Mouse (Mus musculus): ENCODE results near the gene Foxn1. TPM values are rescaled to one million over a fixed set of nuclear protein-coding genes. Genes with fewer than 3 reads are reported as not detected.
A peak's percentile ranks its signal among the peaks of the same experiment; 100 is the strongest.

Gene Foxn1
- polyA plus RNA-seq, 3 experiments from 2014 or later: not detected

DNA sequence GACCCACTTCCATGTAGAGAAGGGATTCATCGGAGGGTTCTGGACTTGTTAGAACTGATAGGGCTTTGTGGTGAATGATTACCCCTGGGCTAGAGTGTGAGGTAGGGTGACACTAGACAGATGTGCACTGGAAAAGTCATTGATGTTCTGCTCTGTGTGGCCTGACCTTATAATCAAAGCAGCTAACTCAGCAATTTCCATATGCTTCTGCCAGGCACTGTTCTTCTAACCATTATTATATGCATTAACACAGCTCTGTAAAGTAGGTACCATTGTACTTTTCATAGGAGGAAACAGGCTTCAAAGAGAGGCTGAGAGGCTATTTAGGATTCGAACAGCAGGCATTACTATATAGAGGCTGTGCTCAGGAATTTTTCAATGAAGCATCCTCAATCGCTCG, 59.1 kb downstream of the Foxn1 start:
- no peak for ATAC-seq

DNA sequence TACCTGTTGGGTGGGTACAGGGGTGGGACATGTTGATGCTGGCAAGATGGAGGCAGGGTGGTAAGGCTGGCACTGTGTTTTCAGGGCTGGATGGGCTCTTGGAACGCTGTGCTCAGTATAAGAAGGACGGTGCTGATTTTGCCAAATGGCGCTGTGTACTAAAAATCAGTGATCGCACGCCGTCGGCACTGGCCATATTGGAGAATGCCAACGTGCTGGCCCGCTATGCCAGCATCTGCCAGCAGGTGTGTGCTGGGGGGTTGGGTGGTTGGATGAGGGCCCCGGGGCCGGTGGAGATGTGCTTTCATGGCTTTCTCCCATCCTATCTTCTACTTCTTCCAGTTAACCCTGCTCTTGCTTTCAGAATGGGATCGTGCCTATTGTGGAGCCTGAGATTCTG, 61.4 kb downstream of the Foxn1 start:
- no peak for ATAC-seq

DNA sequence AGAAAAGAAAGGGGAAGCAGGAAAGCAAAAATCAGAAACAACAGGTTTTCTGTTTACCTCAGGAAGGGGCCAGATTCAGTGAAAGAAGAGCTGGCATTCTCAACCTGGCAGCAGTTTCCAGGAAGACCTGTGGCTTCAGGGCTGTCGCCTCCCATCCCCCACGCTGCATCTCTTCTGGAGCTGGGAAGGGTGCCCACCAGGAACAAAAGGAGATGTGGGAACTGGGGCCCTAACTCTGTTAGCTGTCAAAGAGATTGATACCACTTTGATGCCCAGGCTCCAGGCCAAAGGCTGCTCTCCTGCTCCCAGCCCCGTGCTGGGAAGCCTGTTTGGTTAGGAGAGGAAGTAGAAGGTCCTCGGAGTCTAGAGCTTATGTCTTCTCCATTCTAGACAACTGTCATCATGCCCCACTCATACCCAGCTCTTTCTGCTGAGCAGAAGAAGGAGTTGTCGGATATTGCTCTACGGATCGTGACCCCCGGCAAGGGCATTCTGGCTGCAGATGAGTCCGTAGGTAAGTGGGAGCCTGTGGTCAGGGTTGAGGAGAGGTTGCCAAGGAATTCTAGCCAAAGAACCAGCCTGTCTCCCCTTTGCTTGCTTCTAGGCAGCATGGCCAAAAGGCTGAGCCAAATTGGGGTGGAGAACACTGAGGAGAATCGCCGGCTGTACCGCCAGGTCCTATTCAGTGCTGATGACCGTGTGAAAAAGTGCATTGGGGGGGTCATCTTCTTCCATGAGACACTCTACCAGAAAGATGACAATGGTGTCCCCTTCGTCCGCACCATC, 62.2 kb downstream of the Foxn1 start:
- no peak for ATAC-seq

DNA sequence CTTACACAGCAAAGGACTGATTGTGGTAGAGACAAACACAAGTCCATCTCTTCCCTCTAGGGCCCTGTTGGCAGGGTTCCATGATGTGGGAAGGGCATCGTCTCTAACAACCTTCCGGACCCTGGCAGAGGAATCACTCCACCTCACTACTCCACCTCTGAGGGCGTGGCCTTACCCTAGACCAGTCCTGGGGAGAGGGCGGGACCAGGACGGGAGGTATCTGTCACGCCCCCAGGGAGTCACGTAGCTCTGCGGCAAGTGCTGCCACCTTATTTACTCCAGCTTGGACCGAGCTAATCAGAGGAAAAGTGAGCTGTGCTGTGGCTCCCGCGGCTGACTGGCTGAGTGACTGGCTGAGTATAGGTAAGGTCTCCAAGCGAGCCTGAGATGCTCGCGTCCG, 63.5 kb downstream of the Foxn1 start, which contains the start of gene Aldoc:
Aldoc (plus strand) TSS at position 109 of the 400 bp plus-strand sequence.
- peak; percentile 94 for ATAC-seq

DNA sequence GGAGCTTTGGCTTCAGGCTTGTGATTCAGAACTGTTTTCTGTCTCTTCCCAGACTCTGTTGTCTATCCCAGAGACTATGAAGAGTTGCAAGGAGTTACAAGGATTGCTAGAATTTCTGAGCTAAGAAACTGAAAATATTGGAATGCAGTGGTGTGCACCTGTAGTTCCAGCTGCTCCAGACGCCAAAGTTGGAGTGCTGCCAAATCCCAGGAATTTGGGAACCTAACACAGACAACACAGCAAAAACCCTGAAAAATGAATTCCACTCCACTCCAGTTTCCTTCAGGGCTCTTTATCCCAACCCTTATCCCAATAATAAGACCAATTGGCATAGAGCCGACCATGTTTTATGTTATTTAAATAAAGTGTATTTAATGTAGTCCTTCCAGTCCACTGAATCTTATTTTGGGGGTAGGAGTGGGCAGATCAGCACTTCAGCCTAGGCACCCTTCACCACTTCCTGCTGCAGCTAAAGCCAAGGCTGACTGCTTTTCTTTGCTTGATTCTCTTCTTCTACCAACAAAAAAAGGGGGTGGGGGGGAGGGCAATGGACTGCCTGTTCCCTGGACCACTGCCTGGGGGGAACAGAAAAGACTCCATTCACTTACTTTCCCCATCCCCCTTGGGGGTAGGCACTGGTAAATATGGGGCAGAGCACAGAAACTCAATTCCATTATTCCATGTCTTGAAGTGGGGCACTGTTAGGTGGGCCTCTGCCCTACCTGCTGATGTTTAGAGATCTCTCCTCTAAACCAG, 64.1 kb downstream of the Foxn1 start:
- ATAC-seq: peak; percentile 12

DNA sequence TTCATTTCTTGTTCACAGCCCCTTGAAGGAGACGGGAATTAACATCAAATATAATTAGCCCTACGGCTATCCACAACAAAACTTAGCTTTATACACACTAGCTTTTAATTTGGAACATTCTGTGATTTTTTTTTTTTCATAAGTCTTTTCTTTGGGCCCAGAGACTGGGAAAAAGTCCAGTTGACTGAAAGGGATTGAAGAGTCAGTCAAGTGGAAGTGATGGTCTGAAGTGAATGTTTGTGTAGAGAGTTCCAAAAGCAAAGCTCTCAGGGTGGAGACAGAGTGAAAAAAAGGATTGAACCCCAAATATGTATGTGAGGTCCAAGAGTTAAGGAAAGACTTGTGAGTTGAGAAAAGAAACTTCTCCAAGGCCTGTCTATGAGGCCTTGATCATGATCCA, 67.9 kb downstream of the Foxn1 start:
- ATAC-seq: no peak

DNA sequence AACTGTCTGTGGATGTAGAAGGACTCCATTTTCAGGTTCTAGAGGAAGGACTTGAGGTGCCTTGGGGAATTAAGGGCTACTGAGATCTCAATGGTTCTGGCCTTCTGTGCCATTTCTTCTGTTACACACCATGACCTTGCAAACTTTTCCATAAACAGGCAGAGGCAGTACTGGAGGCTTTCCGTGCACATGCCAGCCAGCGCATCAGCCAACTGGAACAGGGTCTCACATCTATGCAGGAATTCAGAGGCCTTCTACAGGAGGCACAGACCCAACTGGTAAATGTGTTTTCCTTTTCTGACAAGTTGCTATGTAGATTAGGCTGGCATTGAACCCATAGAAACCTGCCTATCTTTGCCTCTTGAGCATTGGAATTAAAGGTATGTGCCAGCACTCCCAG, 72.7 kb downstream of the Foxn1 start:
- ATAC-seq: no peak

DNA sequence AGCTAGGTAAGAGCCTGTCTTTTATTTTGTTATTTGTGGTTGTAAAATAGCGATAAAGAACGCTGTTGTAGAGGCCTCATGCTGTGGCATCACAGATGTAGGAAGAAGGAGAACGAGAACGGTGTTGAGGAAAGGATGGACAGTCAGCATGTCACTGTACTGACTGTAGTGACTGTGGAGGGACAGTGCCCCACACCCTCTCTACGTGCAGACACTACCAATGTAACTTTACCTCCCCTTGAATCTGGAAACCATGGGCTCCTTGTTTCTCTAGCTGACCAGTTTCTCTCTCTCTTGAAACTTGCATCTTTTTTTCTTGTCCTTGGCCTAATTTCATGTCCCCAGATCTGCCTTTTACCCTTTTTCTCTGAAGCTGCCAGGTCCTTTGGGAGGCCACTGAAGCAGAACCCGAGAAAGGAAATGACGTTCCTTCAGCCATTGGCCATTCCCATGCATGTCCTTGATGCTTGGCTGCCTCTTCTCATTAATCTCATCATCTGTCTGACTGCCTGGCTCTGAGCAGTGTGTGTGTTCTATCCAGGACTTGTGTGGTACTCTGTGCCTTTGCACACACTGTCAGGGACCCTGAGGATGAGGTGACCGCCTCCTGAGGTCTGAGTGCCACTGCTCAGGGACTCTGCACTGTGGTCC, 75.4 kb downstream of the Foxn1 start:
- ATAC-seq: no peak

Other genes with a start within 250 kb of the Foxn1 start
- gene Traf4, start 221.0 kb downstream of the Foxn1 start, polyA plus RNA-seq (2017; shearing (Covaris generic)): 1 to 10 TPM; 3.5 to 6.8 (median 3.6) TPM
- 10 to 100 TPM in 2 of 3 experiments, 1 to 10 TPM in 1; 9.1 to 13.2 (median 11.3) TPM for gene Nek8, start 209.9 kb downstream of the Foxn1 start, polyA plus RNA-seq (2017; shearing (Covaris generic))
- 1 to 10 TPM; 2.7 to 3.6 (median 3.2) TPM for gene Tlcd1, start 209.8 kb downstream of the Foxn1 start, polyA plus RNA-seq (2017; shearing (Covaris generic))
- 1,000 to 10,000 TPM; 2,768 to 4,435 (median 3,801) TPM for gene Rpl23a, start 203.0 kb downstream of the Foxn1 start, polyA plus RNA-seq (2017; shearing (Covaris generic))
- 1 to 10 TPM in 1 of 3 experiments, not detected in 2; 1.4 TPM for gene Rab34, start 198.1 kb downstream of the Foxn1 start, polyA plus RNA-seq (2017; shearing (Covaris generic))
- gene Proca1, start 193.2 kb downstream of the Foxn1 start, polyA plus RNA-seq (2017; shearing (Covaris generic)): 1 to 10 TPM; 1.9 to 5.4 (median 3.5) TPM
- 100 to 1,000 TPM; 103 to 118 (median 104) TPM for gene Sdf2, start 140.8 kb downstream of the Foxn1 start, polyA plus RNA-seq (2017; shearing (Covaris generic))
- gene Supt6, start 140.6 kb downstream of the Foxn1 start, polyA plus RNA-seq (2017; shearing (Covaris generic)): 10 to 100 TPM; 16.6 to 18.7 (median 16.9) TPM
- 10 to 100 TPM; 26.4 to 41.9 (median 27.3) TPM for gene 2610507B11Rik, start 124.8 kb downstream of the Foxn1 start, polyA plus RNA-seq (2017; shearing (Covaris generic))
- gene BC030499, start 95.7 kb downstream of the Foxn1 start, polyA plus RNA-seq (2017; shearing (Covaris generic)): under 1 TPM; 0.44 to 0.79 (median 0.48) TPM
- gene Spag5, start 85.0 kb downstream of the Foxn1 start, polyA plus RNA-seq (2017; shearing (Covaris generic)): 10 to 100 TPM in 1 of 3 experiments, 1 to 10 TPM in 2; 2.2 to 22.1 (median 3.4) TPM
- gene Aldoc, start 63.6 kb downstream of the Foxn1 start, polyA plus RNA-seq (2017; shearing (Covaris generic)): 1 to 10 TPM; 4.0 to 9.6 (median 7.6) TPM
- gene Pigs, start 58.1 kb downstream of the Foxn1 start, polyA plus RNA-seq (2017; shearing (Covaris generic)): 10 to 100 TPM; 55.1 to 70.1 (median 57.5) TPM
- gene Unc119, start 43.1 kb downstream of the Foxn1 start, polyA plus RNA-seq (2017; shearing (Covaris generic)): 10 to 100 TPM; 11.3 to 29.0 (median 11.9) TPM
- gene Slc13a2, start 35.7 kb upstream of the Foxn1 start, polyA plus RNA-seq (2017; shearing (Covaris generic)): not detected
- gene Slc46a1, start 79.1 kb upstream of the Foxn1 start, polyA plus RNA-seq (2017; shearing (Covaris generic)): 1 to 10 TPM in 2 of 3 experiments, under 1 TPM in 1; 0.36 to 4.3 (median 3.7) TPM
- gene Sarm1, start 111.2 kb upstream of the Foxn1 start, polyA plus RNA-seq (2017; shearing (Covaris generic)): 1 to 10 TPM in 1 of 3 experiments, under 1 TPM in 2; 0.41 to 2.2 (median 0.97) TPM
- gene Vtn, start 112.5 kb upstream of the Foxn1 start, polyA plus RNA-seq (2017; shearing (Covaris generic)): not detected
- gene Sebox, start 116.9 kb upstream of the Foxn1 start, polyA plus RNA-seq (2017; shearing (Covaris generic)): not detected
- gene Tmem199, start 125.6 kb upstream of the Foxn1 start, polyA plus RNA-seq (2017; shearing (Covaris generic)): 10 to 100 TPM; 42.2 to 59.5 (median 54.9) TPM
- gene Poldip2, start 125.6 kb upstream of the Foxn1 start, polyA plus RNA-seq (2017; shearing (Covaris generic)): 10 to 100 TPM; 12.4 to 16.8 (median 13.2) TPM
- 10 to 100 TPM; 14.6 to 20.3 (median 16.9) TPM for gene Tnfaip1, start 149.8 kb upstream of the Foxn1 start, polyA plus RNA-seq (2017; shearing (Covaris generic))
- 100 to 1,000 TPM; 104 to 117 (median 111) TPM for gene Ift20, start 149.8 kb upstream of the Foxn1 start, polyA plus RNA-seq (2017; shearing (Covaris generic))
- 10 to 100 TPM; 15.0 to 38.9 (median 18.8) TPM for gene Tmem97, start 164.2 kb upstream of the Foxn1 start, polyA plus RNA-seq (2017; shearing (Covaris generic))